Mouse (Mus musculus) E14TG2a.4 (cell line): ENCODE data around the gene Olfr1339.

Experiments
- H3K27me3 ChIP-seq: 2 replicates; pipeline ENCODE4 v1.6.1; 2014; ENCODE audit warnings: low read length, control low read depth; ENCODE audit not compliant: insufficient read depth
- H3K36me3 ChIP-seq: 2 replicates; pipeline ENCODE4 v1.6.1; 2014; ENCODE audit warnings: low read length, control low read depth; ENCODE audit not compliant: insufficient read depth
- H3K4me1 ChIP-seq: replicated peaks from 2 replicates; pipeline ENCODE4 v1.6.1; 2014; ENCODE audit warnings: low read depth, low read length, control low read depth
- H3K4me3 ChIP-seq: replicated peaks from 2 replicates; pipeline ENCODE4 v1.5.1; 2014; ENCODE audit warnings: mild to moderate bottlenecking, low read length
- H3K9me3 ChIP-seq: 2 replicates; pipeline ENCODE4 v1.6.1; 2014; ENCODE audit warnings: low read length, control low read depth
- CTCF ChIP-seq: conservative IDR thresholded peaks from 2 replicates; pipeline ENCODE4 v1.5.1; 2014; ENCODE audit warnings: low read length
- NANOG ChIP-seq: IDR thresholded peaks from 2 replicates; pipeline ENCODE4 v1.6.1; 2014; ENCODE audit warnings: borderline replicate concordance, low read length, mixed read lengths
- POU5F1 ChIP-seq: IDR thresholded peaks from 2 replicates; pipeline ENCODE4 v1.6.1; 2014; ENCODE audit warnings: low read length, borderline replicate concordance

The Olfr1339 gene

GRCm38 (mm10) chr4:118721742-118722483 lies 10.1 kb upstream of the Olfr1339 start:
- no peaks in the 10 kb centered on the region for H3K36me3 ChIP-seq
- H3K9me3 ChIP-seq, result no peaks in the 10 kb centered on the region
- no peaks in the 10 kb centered on the region for H3K27me3 ChIP-seq
- TF ChIP-seq CTCF, result no peak
- TF ChIP-seq POU5F1, result no peak
- TF ChIP-seq NANOG, result no peak
- peaks cover 4% of the 10 kb centered on the region; the same call in 1 of the 2 replicates for H3K4me1 ChIP-seq
- no peak overlapping the region for H3K4me3 ChIP-seq

GRCm38 (mm10) chr4:118739574-118739973 lies 7.6 kb downstream of the Olfr1339 start:
- no peak for TF ChIP-seq NANOG
- no peak for TF ChIP-seq POU5F1
- TF ChIP-seq CTCF, result no peak
- H3K27me3 ChIP-seq, result peaks cover 34% of the 10 kb centered on the region
- 0 out of 2 replicates have a peak overlapping the region, but pooled peaks have one; percentile 30 for H3K4me3 ChIP-seq
- peaks cover 27% of the 10 kb centered on the region for H3K4me1 ChIP-seq
- no peaks in the 10 kb centered on the region for H3K9me3 ChIP-seq
- no peaks in the 10 kb centered on the region for H3K36me3 ChIP-seq

- Histone ChIP-seq H3K4me1 (peaks cover 27% of the 10 kb centered on the region), H3K27me3 (peaks cover 24% of the 10 kb centered on the region), H3K36me3 (no peaks in the 10 kb centered on the region), H3K4me3 (peak overlapping the region; percentile 73), H3K9me3 (0 out of 2 replicates have a peak, but pooled peaks cover under 1% of the 10 kb centered on the region)
- TF ChIP-seq CTCF (no peak), POU5F1 (no peak), NANOG (peak; percentile 92)
Observed at GRCm38 (mm10) chr4:118740988-118741698, 9.2 kb downstream of the Olfr1339 start.

GRCm38 (mm10) chr4:118741881-118742280 lies 9.9 kb downstream of the Olfr1339 start:
- H3K4me3 ChIP-seq, result peak overlapping the region; percentile 73
- H3K36me3 ChIP-seq, result no peaks in the 10 kb centered on the region
- H3K27me3 ChIP-seq, result peaks cover 18% of the 10 kb centered on the region
- TF ChIP-seq NANOG (no peak), CTCF (no peak), POU5F1 (no peak)
- H3K4me1 ChIP-seq, result peaks cover 27% of the 10 kb centered on the region
- H3K9me3 ChIP-seq, result peaks cover 3% of the 10 kb centered on the region; the same call in 1 of the 2 replicates

GRCm38 (mm10) chr4:118758637-118759036 lies 26.7 kb downstream of the Olfr1339 start, which contains the start of gene Olfr1338:
Gene Olfr1338 (minus strand): TSS chr4:118758737.
- peaks cover 5% of the 10 kb centered on the region for H3K4me1 ChIP-seq
- H3K27me3 ChIP-seq, result no peaks in the 10 kb centered on the region
- H3K9me3 ChIP-seq, result peaks cover 21% of the 10 kb centered on the region
- H3K36me3 ChIP-seq, result no peaks in the 10 kb centered on the region
- H3K4me3 ChIP-seq, result no peak within 1 kb of the TSS
- TF ChIP-seq NANOG (no peak), POU5F1 (no peak), CTCF (no peak)

GRCm38 (mm10) chr4:118782486-118782885 lies 50.5 kb downstream of the Olfr1339 start, which contains the start of gene Olfr1337:
Gene Olfr1337 (minus strand): TSS chr4:118782586.
- Histone ChIP-seq H3K9me3 (no peaks in the 10 kb centered on the region), H3K36me3 (no peaks in the 10 kb centered on the region), H3K27me3 (no peaks in the 10 kb centered on the region), H3K4me3 (no peak within 1 kb of the TSS), H3K4me1 (peaks cover 12% of the 10 kb centered on the region)
- TF ChIP-seq CTCF (no peak), NANOG (no peak), POU5F1 (no peak)
